Comparison of ENCODE assay signal across 8 mouse cellular contexts in genomic region chr15:70920862-70921261, GRCm38 (mm10).
DNase-seq lines count a peak whose midpoint lies in the region.

No protein-coding gene starts in this region.

- 44% methylated on average over 2 of the region's 2 CpGs for WGBS in large intestine, adult 2 months

- DNase-seq in adrenal gland, adult (ENCODE audit: inconsistent age in 2 of 2, low spot score in 1 of 2) = peak; percentile 12 to 74
- DNase-seq in adrenal gland, adult 8-10 months = no peak
- DNase-seq in B cell, adult 2 months = peak; percentile 1
- DNase-seq in cerebellum, adult 8-10 months = peak; percentile 11
- peak; percentile 27 to 87 for DNase-seq in frontal cortex, adult 2 months (ENCODE audit: extremely low spot score in 1 of 2, low spot score in 1 of 2)
- DNase-seq in large intestine, adult 2 months (ENCODE audit: low read depth, low spot score) = peak; percentile 55
- peak; percentile 26 for DNase-seq in lung, postnatal 36 days
- peak; percentile 87 for DNase-seq in right cerebral cortex, postnatal 4 days
